Mouse (Mus musculus): ENCODE data around the gene Inca1. TPM values are rescaled to one million over a fixed set of nuclear protein-coding genes. Genes with fewer than 3 reads are reported as not detected.

Inca1 gene
- total and polyA plus RNA-seq, 3 experiments: 0.35 to 2.2 TPM; not detected in 1

- Histone ChIP-seq H3K27me3 (ENCODE audit: control insufficient read depth in 1 of 2, insufficient read depth in 2 of 2, low read length in 2 of 2) (no peaks in the 10 kb centered on the region), H3K9me3 (replicated peaks; ENCODE audit: insufficient read depth, low read length) (no peaks in the 10 kb centered on the region), H3K79me2 (ENCODE audit: control insufficient read depth, insufficient read depth, low read length, poor library complexity) (peaks cover 54% of the 10 kb centered on the region), H3K4me3 (ENCODE audit: control insufficient read depth in 1 of 2, insufficient read depth in 1 of 2, low read depth in 2 of 2, low read length in 2 of 2) (peak overlapping the region; percentile 74 to 80), H3K27ac (ENCODE audit: control insufficient read depth, low read depth, low read length) (peak overlapping the region; percentile 99), H3K36me3 (ENCODE audit: control insufficient read depth in 1 of 2, insufficient read depth in 2 of 2, low read length in 2 of 2) (peaks cover 8 to 37% of the 10 kb centered on the region in 2 experiments), H3K9ac (ENCODE audit: control insufficient read depth, low read depth, low read length, poor library complexity, severe bottlenecking) (peak overlapping the region; percentile 88), H3K4me1 (ENCODE audit: control insufficient read depth in 1 of 2, insufficient read depth in 2 of 2, low read length in 2 of 2) (peaks cover 7 to 41% of the 10 kb centered on the region in 2 experiments)
- peak; percentile 94 for DNase-seq (ENCODE audit: low read depth, low spot score)
- TF ChIP-seq NRF1 (IDR thresholded peaks at IDR 0.05; ENCODE audit: insufficient read depth, low read depth, low read length, poor library complexity, severe bottlenecking): peak; percentile 92
- no peak for TF ChIP-seq RCOR1 (IDR thresholded peaks at IDR 0.05; ENCODE audit: low read depth, low read length)
- TF ChIP-seq USF1 (IDR thresholded peaks at IDR 0.05; ENCODE audit: low read depth, low read length): peak; percentile 45; the same call in 1 of the 2 replicates
- TF ChIP-seq ETS1 (IDR thresholded peaks at IDR 0.05; ENCODE audit: low read depth, low read length): 0 out of 2 replicates have a peak, but pooled peaks have one; percentile 17
- no peak for TF ChIP-seq CTCF (IDR thresholded peaks at IDR 0.05 in 2 of 3, conservative IDR thresholded peaks at IDR 0.05 in 1 of 3; ENCODE audit: control insufficient read depth in 1 of 3, insufficient read depth in 1 of 3, low read depth in 2 of 3, low read length in 3 of 3, poor library complexity in 1 of 3, severe bottlenecking in 1 of 3)
- TF ChIP-seq MAZ (IDR thresholded peaks at IDR 0.05; ENCODE audit: low read depth, low read length): peak; percentile 95
- TF ChIP-seq ZKSCAN1 (IDR thresholded peaks at IDR 0.05; ENCODE audit: low read depth, low read length): no peak
- peak; percentile 78; the same call in 1 of the 2 replicates for TF ChIP-seq ZMIZ1 (IDR thresholded peaks at IDR 0.05; ENCODE audit: low read depth, low read length)
- TF ChIP-seq USF2 (IDR thresholded peaks at IDR 0.05; ENCODE audit: borderline replicate concordance in 1 of 2, insufficient read depth in 1 of 2, low read depth in 1 of 2, low read length in 2 of 2): no peak
- TF ChIP-seq EP300 (IDR thresholded peaks at IDR 0.05; ENCODE audit: low read depth in 1 of 2, low read length in 2 of 2): peak; percentile 13 to 28; a peak in 3 of 4 replicates
- TF ChIP-seq RAD21 (IDR thresholded peaks at IDR 0.05; ENCODE audit: low read depth, low read length): no peak
- no peak for TF ChIP-seq MEF2A (IDR thresholded peaks at IDR 0.05; ENCODE audit: extremely low read depth, insufficient replicate concordance, low read depth, low read length, poor library complexity, severe bottlenecking)
- TF ChIP-seq MAX (IDR thresholded peaks at IDR 0.05; ENCODE audit: low read length): peak; percentile 79
- TF ChIP-seq CHD2 (IDR thresholded peaks at IDR 0.05; ENCODE audit: low read length): no peak
- TF ChIP-seq MXI1 (IDR thresholded peaks at IDR 0.05; ENCODE audit: low read depth, low read length): no peak; the same call in 1 of the 2 replicates
- no peak; the same call in 1 of the 2 replicates for TF ChIP-seq GATA1 (IDR thresholded peaks at IDR 0.05; ENCODE audit: low read depth, low read length)
- TF ChIP-seq ELF1 (IDR thresholded peaks at IDR 0.05; ENCODE audit: low read depth, low read length): peak; percentile 38; the same call in 1 of the 2 replicates
- no peak for TF ChIP-seq ZC3H11A (IDR thresholded peaks at IDR 0.05; ENCODE audit: low read depth, low read length)
- TF ChIP-seq MAFK (IDR thresholded peaks at IDR 0.05; ENCODE audit: borderline replicate concordance, low read depth, low read length): no peak; the same call in 1 of the 2 replicates
- TF ChIP-seq TCF12 (IDR thresholded peaks at IDR 0.05; ENCODE audit: low read depth, low read length): peak; percentile 48
- peak; percentile 75 for TF ChIP-seq NELFE (IDR thresholded peaks at IDR 0.05; ENCODE audit: low read depth, low read length)
- no peak for TF ChIP-seq UBTF (IDR thresholded peaks at IDR 0.05; ENCODE audit: borderline replicate concordance, insufficient read depth, low read depth, low read length)
- peak; percentile 91; the same call in 1 of the 2 replicates for TF ChIP-seq MYC (IDR thresholded peaks at IDR 0.05; ENCODE audit: low read depth, low read length)
- TF ChIP-seq SMC3 (IDR thresholded peaks at IDR 0.05; ENCODE audit: low read depth, low read length): peak; percentile 1; the same call in 1 of the 2 replicates
- peak; percentile 66; the same call in 1 of the 2 replicates for TF ChIP-seq POLR2AphosphoS2 (IDR thresholded peaks at IDR 0.05; ENCODE audit: low read length)
- peak; percentile 69 for TF ChIP-seq BHLHE40 (IDR thresholded peaks at IDR 0.05; ENCODE audit: borderline replicate concordance, low read depth, low read length)
- TF ChIP-seq TBP (IDR thresholded peaks at IDR 0.05; ENCODE audit: low read depth, low read length): peak; percentile 42; the same call in 1 of the 2 replicates
- no peak for TF ChIP-seq POLR2AphosphoS5 (IDR thresholded peaks at IDR 0.05; ENCODE audit: borderline replicate concordance, low read depth, low read length)
- TF ChIP-seq SIN3A (IDR thresholded peaks at IDR 0.05; ENCODE audit: low read length): no peak; the same call in 1 of the 2 replicates
- peak; percentile 56; the same call in 1 of the 2 replicates for TF ChIP-seq CHD1 (IDR thresholded peaks at IDR 0.05; ENCODE audit: low read depth, low read length)
- TF ChIP-seq JUND (IDR thresholded peaks at IDR 0.05; ENCODE audit: low read depth, low read length): no peak
- TF ChIP-seq ZNF384 (IDR thresholded peaks at IDR 0.05; ENCODE audit: low read depth, low read length): no peak
- TF ChIP-seq E2F4 (IDR thresholded peaks at IDR 0.05; ENCODE audit: borderline replicate concordance, low read depth, low read length): peak; percentile 78
- TF ChIP-seq MYB (IDR thresholded peaks at IDR 0.05; ENCODE audit: low read depth, low read length): peak; percentile 32; the same call in 1 of the 2 replicates
- no peak for TF ChIP-seq TAL1 (IDR thresholded peaks at IDR 0.05; ENCODE audit: low read length)
Measured at GRCm38 (mm10) chr11:70654923-70655570, 44.9 kb downstream of the Inca1 start.

Data from MEL (cell line).